Mouse (Mus musculus) pancreas, adult 10 weeks (tissue): ENCODE results near the gene Mrpl16. TPM values are rescaled to one million over a fixed set of nuclear protein-coding genes. Genes with fewer than 3 reads are reported as not detected.

Source experiments
- polyA plus RNA-seq: library from polyadenylated mRNA; stranded (reverse); fragments of 350-450 nt; fragmentation: Illumina TruSeq; extraction: RNeasy Lipid Tissue Mini Kit (QIAGEN cat#74804); gene quantifications from one replicate; pipeline ENCODE4 v1.2.3, GENCODE M21; 2015; ENCODE audit warnings: low read depth, low replicate concordance; ENCODE audit not compliant: insufficient read depth

Mrpl16 gene
- polyA plus RNA-seq = 6.5 TPM

DNA sequence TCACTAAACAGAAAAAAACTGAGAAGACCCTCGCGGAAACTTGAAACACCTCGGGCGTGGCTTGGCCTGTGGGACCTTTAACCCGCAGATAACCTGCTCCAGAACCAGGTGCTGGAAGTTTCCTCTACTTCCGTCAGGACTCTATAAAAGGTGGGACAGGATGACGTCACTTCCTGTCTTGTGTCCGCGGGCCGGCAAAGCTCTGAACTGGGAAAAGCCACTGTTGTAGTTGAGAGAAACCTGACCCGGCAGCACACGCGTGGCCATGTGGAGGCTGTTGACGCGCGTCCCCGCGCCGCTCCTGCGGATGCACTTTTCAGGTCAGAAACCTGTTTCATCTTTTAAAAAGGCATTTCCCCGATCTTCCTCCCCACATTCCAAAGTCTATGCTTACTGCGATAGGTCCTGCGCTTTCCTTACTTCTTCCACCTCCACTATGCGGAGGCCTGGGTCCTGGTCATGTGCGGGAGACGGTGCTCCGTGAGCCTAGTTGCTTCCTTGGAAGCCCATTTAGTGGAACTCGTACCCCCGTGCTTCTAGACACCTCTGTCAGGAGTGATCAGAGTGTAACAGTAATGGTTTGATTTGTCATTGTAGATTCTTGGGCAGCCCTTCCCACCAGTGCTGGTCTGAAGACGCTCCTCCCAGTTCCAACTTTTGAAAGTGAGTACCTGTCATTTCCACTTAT is at the start of gene Mrpl16:
TSS of gene Mrpl16 (plus strand) at position 187 of the 688 bp plus-strand sequence.

DNA sequence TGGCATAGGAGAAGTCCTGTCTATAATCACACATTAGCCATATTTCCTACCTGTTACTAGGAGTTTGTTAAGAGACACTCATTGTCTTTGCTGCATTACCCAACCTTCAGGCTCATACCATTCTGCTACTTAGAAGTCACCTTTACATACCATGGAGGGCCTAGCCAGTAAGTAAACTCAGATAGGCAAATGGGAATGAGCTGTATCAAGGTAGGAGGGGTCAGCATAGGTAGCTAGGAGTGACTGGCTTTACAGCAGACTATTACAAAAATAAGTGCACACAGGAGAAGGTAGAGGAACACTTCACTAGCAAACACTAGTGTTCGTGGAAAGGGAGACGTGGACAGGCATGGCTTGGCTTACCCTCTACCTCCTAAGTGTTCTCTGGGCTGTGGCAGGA is 22.9 kb upstream of the Mrpl16 start, which contains the start of gene Gif:
TSS of gene Gif (plus strand) at position 257 of the 400 bp plus-strand sequence.

DNA sequence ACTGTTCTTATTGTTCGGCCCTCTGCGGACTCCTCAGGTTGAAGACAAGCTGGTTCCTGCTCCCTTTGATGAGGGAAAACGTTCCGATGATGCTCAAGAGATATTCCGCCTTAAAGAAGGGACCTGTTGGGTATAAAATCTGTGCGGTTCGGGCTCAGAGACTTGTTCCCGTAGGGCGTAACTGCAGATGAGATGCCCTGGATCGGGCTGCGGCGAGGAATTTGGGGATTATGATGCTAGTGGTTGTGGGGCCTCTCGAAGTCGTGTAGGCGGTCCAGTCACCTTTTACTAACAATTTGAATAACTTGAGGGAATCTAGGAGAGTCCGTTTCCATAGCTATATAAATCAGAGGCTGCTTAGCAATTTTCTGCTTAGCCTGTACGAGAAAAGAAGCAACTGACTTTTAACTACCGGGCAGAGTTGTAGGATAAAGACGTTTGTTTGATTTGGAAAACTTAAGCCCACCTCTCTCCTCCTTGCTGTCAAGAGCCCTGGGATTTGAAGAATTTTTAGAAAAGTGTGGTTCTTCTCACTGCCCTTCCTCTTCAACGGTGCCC is 49.0 kb downstream of the Mrpl16 start, which contains the start of gene Stx3:
TSS of gene Stx3 (minus strand) at position 261 of the 558 bp plus-strand sequence.

Other genes starting within 250 kb of the Mrpl16 start
- 8.9 TPM for gene Ms4a4d, start 233.6 kb upstream of the Mrpl16 start, polyA plus RNA-seq
- gene Ms4a6d, start 165.5 kb upstream of the Mrpl16 start, polyA plus RNA-seq = 2.2 TPM
- not detected for gene Ms4a2, start 146.7 kb upstream of the Mrpl16 start, polyA plus RNA-seq
- not detected for gene Ms4a3, start 129.5 kb upstream of the Mrpl16 start, polyA plus RNA-seq
- not detected for gene Oosp2, start 109.8 kb upstream of the Mrpl16 start, polyA plus RNA-seq
- not detected for gene Oosp1, start 79.2 kb upstream of the Mrpl16 start, polyA plus RNA-seq
- not detected for gene Oosp3, start 73.3 kb upstream of the Mrpl16 start, polyA plus RNA-seq
- not detected for gene Gif, start 22.8 kb upstream of the Mrpl16 start, polyA plus RNA-seq
- 4.8 TPM for gene Stx3, start 49.0 kb downstream of the Mrpl16 start, polyA plus RNA-seq
- not detected for gene Olfr1417, start 68.8 kb downstream of the Mrpl16 start, polyA plus RNA-seq
- gene Olfr1418, start 90.7 kb downstream of the Mrpl16 start, polyA plus RNA-seq = not detected
- gene Olfr1419, start 104.7 kb downstream of the Mrpl16 start, polyA plus RNA-seq = not detected
- not detected for gene Olfr1420, start 116.2 kb downstream of the Mrpl16 start, polyA plus RNA-seq
- 5.2 TPM for gene Patl1, start 142.0 kb downstream of the Mrpl16 start, polyA plus RNA-seq
- 9.6 TPM for gene Osbp, start 195.6 kb downstream of the Mrpl16 start, polyA plus RNA-seq